Mouse (Mus musculus) C2C12 (cell line): ENCODE data around the gene Hnrnpu. TPM values are rescaled to one million over a fixed set of nuclear protein-coding genes. Genes with fewer than 3 reads are reported as not detected.
A peak's percentile ranks its signal among the peaks of the same experiment; 100 is the strongest.

Experiments
- H3K27me3 ChIP-seq: one replicate; pipeline ENCODE4 v1.6.1; 2011; ENCODE audit not compliant: control insufficient read depth, insufficient read depth, insufficient read length
- H3K36me3 ChIP-seq: one replicate; pipeline ENCODE4 v1.6.1; 2011; ENCODE audit not compliant: control insufficient read depth, insufficient read depth
- H3K4me3 ChIP-seq: one replicate; pipeline ENCODE4 v1.5.1; 2011; ENCODE audit warnings: mild to moderate bottlenecking, control low read depth; ENCODE audit not compliant: poor library complexity, insufficient read depth, severe bottlenecking
- H3K79me2 ChIP-seq: one replicate; pipeline ENCODE4 v1.6.1; 2011; ENCODE audit not compliant: control insufficient read depth, insufficient read depth
- H3K79me3 ChIP-seq: one replicate; pipeline ENCODE4 v1.6.1; 2011; ENCODE audit warnings: low read depth, control low read depth
- H3ac ChIP-seq: one replicate; pipeline ENCODE3; 2011; ENCODE audit warnings: low read depth; ENCODE audit not compliant: control insufficient read depth, insufficient read length
- CEBPB ChIP-seq: IDR thresholded peaks from one replicate; pipeline ENCODE4 v1.6.1; 2011; ENCODE audit warnings: low read depth, mild to moderate bottlenecking, control low read depth, moderate library complexity
- CTCF ChIP-seq: IDR thresholded peaks from one replicate; pipeline ENCODE4 v1.5.1; 2011; ENCODE audit not compliant: control insufficient read depth, insufficient read depth, insufficient read length
- FOSL1 ChIP-seq: IDR thresholded peaks from one replicate; pipeline ENCODE4 v1.8.0; 2011; ENCODE audit warnings: mild to moderate bottlenecking, low read length; ENCODE audit not compliant: poor library complexity, insufficient read depth, severe bottlenecking
- MAX ChIP-seq: IDR thresholded peaks from one replicate; pipeline ENCODE4 v1.6.1; 2011; ENCODE audit warnings: mild to moderate bottlenecking, control low read depth
- MYOD1 ChIP-seq: IDR thresholded peaks from one replicate; pipeline ENCODE4 v1.6.1; 2011; ENCODE audit warnings: low read depth; ENCODE audit not compliant: control insufficient read depth, insufficient read length
- MYOG ChIP-seq: IDR thresholded peaks from one replicate; pipeline ENCODE4 v1.6.1; 2011; ENCODE audit not compliant: control insufficient read depth, insufficient read length; ENCODE audit errors: extremely low read depth
- USF1 ChIP-seq: IDR thresholded peaks from one replicate; pipeline ENCODE4 v1.6.1; 2011; ENCODE audit warnings: low read depth, mild to moderate bottlenecking, control low read depth, moderate library complexity
- polyA plus RNA-seq: library from polyadenylated mRNA; unstranded; fragments of >200 nt; fragmentation: generic; extraction: Trizol; gene quantifications from one replicate; pipeline ENCODE4 v1.2.1, GENCODE M21; 2012; ENCODE audit warnings: missing spikeins

Hnrnpu gene
- polyA plus RNA-seq, 1 experiment, result 169 TPM

DNA sequence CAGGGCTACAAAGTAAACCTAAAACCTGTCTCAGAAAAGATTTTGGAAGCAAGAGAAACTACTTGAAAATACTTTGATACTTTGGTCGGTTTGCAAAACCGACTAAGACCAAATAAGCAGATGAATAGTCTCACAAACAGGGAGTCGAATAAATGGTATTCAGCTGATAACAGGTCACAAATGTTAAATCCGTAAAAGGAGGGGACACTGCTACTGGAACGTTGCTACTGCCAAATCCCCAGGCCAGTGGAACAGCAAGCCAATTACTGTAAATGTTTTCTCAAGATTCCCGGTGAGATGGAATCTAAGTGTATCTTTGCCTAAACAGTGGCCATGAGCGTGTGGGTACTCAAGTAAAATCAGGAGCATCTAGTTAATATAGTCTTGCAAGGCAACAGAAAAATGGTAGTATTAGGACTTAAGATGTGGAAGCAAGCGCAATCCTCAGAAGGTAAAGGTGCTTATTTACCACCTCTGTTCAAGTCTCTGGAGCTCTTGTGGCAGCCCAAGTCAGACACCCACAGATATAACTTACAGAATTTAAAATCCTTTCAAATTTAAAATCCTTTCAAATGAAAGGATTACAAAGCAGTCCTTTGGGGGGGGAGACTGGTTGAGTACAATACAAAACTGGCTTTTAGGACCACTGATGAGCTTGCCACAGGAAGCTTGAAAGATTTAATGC, 17.4 kb downstream of the Hnrnpu start:
- Histone ChIP-seq H3ac (peak overlapping the region; percentile 8), H3K36me3 (peaks cover 56% of the 10 kb centered on the region), H3K79me3 (peaks cover 9% of the 10 kb centered on the region), H3K79me2 (peaks cover 56% of the 10 kb centered on the region), H3K4me3 (peak overlapping the region; percentile 42), H3K27me3 (no peaks in the 10 kb centered on the region)
- TF ChIP-seq CEBPB (no peak), CTCF (no peak), USF1 (no peak), MYOG (no peak), MAX (no peak), FOSL1 (no peak), MYOD1 (no peak)

DNA sequence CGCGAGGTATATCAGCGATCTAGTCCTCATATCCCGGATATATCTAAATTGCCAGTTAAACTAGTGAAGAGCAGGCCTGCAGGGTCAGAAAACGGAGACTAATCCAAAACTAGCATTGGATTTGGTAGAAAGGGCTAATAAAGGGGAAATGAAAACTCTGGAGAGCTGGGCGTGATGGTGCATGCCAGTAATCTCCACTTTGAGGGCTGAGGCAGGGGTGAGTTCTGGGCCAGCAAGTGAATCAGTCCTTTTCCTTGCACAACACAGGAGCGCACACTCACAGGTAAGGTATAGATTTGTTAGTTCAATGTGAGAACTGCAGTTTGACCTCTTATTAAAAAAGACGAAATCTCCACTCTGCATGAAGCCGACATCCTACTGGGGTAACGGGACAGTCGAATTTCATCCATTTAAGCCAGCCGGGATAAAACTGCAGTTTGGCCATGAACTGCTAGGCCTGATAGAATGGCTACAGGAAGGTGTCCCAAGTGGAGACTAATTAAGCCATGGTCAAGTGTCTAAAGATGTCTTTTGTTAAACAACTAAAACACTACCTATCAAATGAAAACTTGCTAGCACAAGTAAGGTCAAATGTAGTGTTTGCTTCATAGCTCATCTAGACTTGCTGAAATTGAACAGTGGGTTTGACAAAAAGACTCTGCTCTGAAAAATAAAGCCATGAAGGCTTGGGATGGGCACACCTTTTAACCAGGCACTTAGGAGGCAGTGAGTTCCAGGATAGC, 18.1 kb downstream of the Hnrnpu start:
- H3K27me3 ChIP-seq, result no peaks in the 10 kb centered on the region
- TF ChIP-seq MYOG (no peak), USF1 (no peak), MYOD1 (no peak), FOSL1 (no peak), MAX (no peak)
- peaks cover 49% of the 10 kb centered on the region for H3K79me2 ChIP-seq
- peak overlapping the region; percentile 42 for H3K4me3 ChIP-seq
- H3ac ChIP-seq, result peak overlapping the region; percentile 52
- H3K79me3 ChIP-seq, result peaks cover 7% of the 10 kb centered on the region
- H3K36me3 ChIP-seq, result peaks cover 48% of the 10 kb centered on the region

- TF ChIP-seq FOSL1 (no peak), MYOG (no peak), MYOD1 (no peak), CTCF (no peak), USF1 (no peak), MAX (no peak), CEBPB (no peak)
- Histone ChIP-seq H3K4me3 (peak within 1 kb of the TSS; percentile 42), H3K79me3 (peaks cover 7% of the 10 kb centered on the region), H3K79me2 (peaks cover 42% of the 10 kb centered on the region), H3K27me3 (no peaks in the 10 kb centered on the region), H3ac (peak within 1 kb of the TSS; percentile 89), H3K36me3 (peaks cover 40% of the 10 kb centered on the region)
Observed at GRCm38 (mm10) chr1:178318389-178319184, 19.0 kb downstream of the Hnrnpu start, which contains the start of gene Cox20. Cox20 (plus strand) TSS chr1:178319130.

GRCm38 (mm10) chr1:178318002-178318388, 19.6 kb downstream of the Hnrnpu start:
- H3K79me3 ChIP-seq, result peaks cover 7% of the 10 kb centered on the region
- peaks cover 34% of the 10 kb centered on the region for H3K36me3 ChIP-seq
- no peak for TF ChIP-seq CEBPB
- no peak for TF ChIP-seq MYOG
- no peak for TF ChIP-seq FOSL1
- no peak for TF ChIP-seq MYOD1
- peak; percentile 87 for TF ChIP-seq MAX
- TF ChIP-seq CTCF, result no peak
- peak overlapping the region; percentile 89 for H3ac ChIP-seq
- peak overlapping the region; percentile 42 for H3K4me3 ChIP-seq
- H3K79me2 ChIP-seq, result peaks cover 36% of the 10 kb centered on the region
- H3K27me3 ChIP-seq, result no peaks in the 10 kb centered on the region

DNA sequence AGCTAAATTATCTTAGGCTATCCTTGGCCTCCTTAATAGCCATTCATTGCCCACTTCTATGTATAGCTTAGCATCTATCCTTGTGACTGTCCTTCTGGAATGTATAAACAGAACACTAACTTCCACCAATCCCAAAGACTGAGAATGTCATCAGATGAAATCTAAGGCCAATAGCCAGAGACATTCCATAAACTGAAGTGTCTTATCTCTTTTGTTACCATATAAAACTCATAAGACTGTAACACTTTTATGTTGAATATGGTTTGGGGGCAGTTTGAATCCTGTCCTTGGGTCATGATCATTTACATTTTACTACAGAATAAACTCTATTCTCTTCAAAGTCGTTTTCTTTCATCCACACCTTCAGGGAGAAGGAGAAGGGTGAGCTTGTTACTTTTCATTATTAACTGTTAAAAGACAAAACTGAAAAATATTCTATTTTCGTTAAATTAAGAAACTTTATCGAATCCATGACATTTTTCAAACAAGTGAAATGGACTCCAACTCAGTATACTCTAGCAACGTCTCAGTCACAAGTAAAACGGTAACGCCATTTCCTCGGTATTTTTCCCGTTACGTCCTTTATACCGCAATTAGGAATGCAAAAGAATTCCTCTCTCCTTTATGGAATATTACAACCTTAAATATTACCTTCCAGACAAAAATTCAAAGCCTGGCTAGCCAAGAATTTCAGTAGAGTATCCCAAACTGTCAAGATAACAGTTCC, 20.2 kb downstream of the Hnrnpu start:
- TF ChIP-seq CTCF, result no peak
- no peak for TF ChIP-seq CEBPB
- no peak for TF ChIP-seq MAX
- no peak for TF ChIP-seq FOSL1
- no peak for TF ChIP-seq USF1
- TF ChIP-seq MYOD1, result no peak
- TF ChIP-seq MYOG, result no peak
- H3K4me3 ChIP-seq, result peak overlapping the region; percentile 42
- no peaks in the 10 kb centered on the region for H3K27me3 ChIP-seq
- peaks cover 7% of the 10 kb centered on the region for H3K79me3 ChIP-seq
- peaks cover 31% of the 10 kb centered on the region for H3K79me2 ChIP-seq
- peak overlapping the region; percentile 36 for H3ac ChIP-seq
- peaks cover 28% of the 10 kb centered on the region for H3K36me3 ChIP-seq
